8 mouse cellular contexts compared by ENCODE assay signal in genomic region chr10:112203463-112203862, GRCm38 (mm10). TPM values are rescaled to one million over a fixed set of nuclear protein-coding genes. Genes with fewer than 3 reads are reported as not detected.
DNase-seq lines count a peak whose midpoint lies in the region; ATAC-seq and TF ChIP-seq lines count a peak whose summit lies in the region.

No protein-coding gene starts in this region.

- TF ChIP-seq CTCF in heart, adult 2 months (IDR thresholded peaks at IDR 0.05), result peak; percentile 36
- peak; percentile 69 for TF ChIP-seq CTCF in Patski (IDR thresholded peaks at IDR 0.05)

- WGBS in heart, adult 2 months, result 40% methylated on average over 2 of the region's 2 CpGs
- 61% methylated on average over 2 of the region's 2 CpGs for WGBS in intestine, embryonic 16.5 days

- H3K27me3 ChIP-seq in heart, adult 2 months (ENCODE audit: control insufficient read depth, insufficient read depth, low read length), result no peaks in the 10 kb centered on the region
- H3K27me3 ChIP-seq in Patski, result no peaks in the 10 kb centered on the region
- no peaks in the 10 kb centered on the region for H3K27me3 ChIP-seq in intestine, embryonic 16.5 days (replicated peaks; ENCODE audit: control insufficient read depth, insufficient read depth, low read length)

- H3K9ac ChIP-seq in heart, adult 2 months (ENCODE audit: low read depth, low read length), result no peak overlapping the region
- no peak overlapping the region for H3K9ac ChIP-seq in intestine, embryonic 16.5 days (ENCODE audit: low read depth, low read length)

- H3K36me3 ChIP-seq in heart, adult 2 months (ENCODE audit: control insufficient read depth, insufficient read depth, low read length), result no peaks in the 10 kb centered on the region
- no peaks in the 10 kb centered on the region for H3K36me3 ChIP-seq in intestine, embryonic 16.5 days (ENCODE audit: control insufficient read depth, insufficient read depth, low read length)

- TF ChIP-seq POLR2A in heart, adult 2 months (IDR thresholded peaks at IDR 0.05; ENCODE audit: insufficient read depth, low read depth, low read length), result no peak

- DNase-seq in heart, adult 2 months, result no peak
- no peak for DNase-seq in heart, adult 8-10 months (ENCODE audit: low spot score)
- DNase-seq in Patski (ENCODE audit: low read depth, low spot score), result peak; percentile 31
- DNase-seq in frontal cortex, postnatal 25 days (ENCODE audit: low spot score in 2 of 2), result peak; percentile 16 to 21
- peak; percentile 51 to 63 for DNase-seq in left cerebral cortex, adult 18-20 months (ENCODE audit: low spot score in 2 of 2)
- DNase-seq in retina, adult 2 months (ENCODE audit: low read depth, low spot score), result peak; percentile 23
- no peak for DNase-seq in spleen, postnatal 36 days (ENCODE audit: low spot score in 2 of 2)

- in situ Hi-C loops in Patski (cut with MboI; ENCODE audit: low pct_unique_long_range_greater_than_20kb), result loop anchor here (10.0 kb wide), 1 partner anchor 541 kb away; no protein-coding TSS in a partner anchor

- intact Hi-C loops in heart, adult 2 months (cut with DNase I), result no loop called here

- TF ChIP-seq EP300 in heart, adult 2 months (IDR thresholded peaks at IDR 0.05; ENCODE audit: insufficient read depth, low read depth, low read length), result no peak

- CTCF ChIA-PET in Patski (lab: Charles Lee), result interaction anchor here (0.7 to 2.7 kb wide), 4 partner anchors 196 to 1942 kb away, joined by 3 to 10 read pairs (median 3); no protein-coding TSS in a partner anchor

- no peak overlapping the region for H3K27ac ChIP-seq in heart, adult 2 months
- no peak overlapping the region for H3K27ac ChIP-seq in intestine, embryonic 16.5 days (ENCODE audit: low read length)

- no peak for ATAC-seq in Patski
- ATAC-seq in intestine, embryonic 16.5 days, result no peak

- H3K79me2 ChIP-seq in heart, adult 2 months (replicated peaks; ENCODE audit: control insufficient read depth, insufficient read depth, low read length), result no peaks in the 10 kb centered on the region

- no peaks in the 10 kb centered on the region for H3K4me1 ChIP-seq in heart, adult 2 months (ENCODE audit: control insufficient read depth, insufficient read depth, low read length)
- H3K4me1 ChIP-seq in intestine, embryonic 16.5 days (ENCODE audit: control insufficient read depth, insufficient read depth, low read length), result no peaks in the 10 kb centered on the region

- no peak overlapping the region for H3K4me2 ChIP-seq in intestine, embryonic 16.5 days (ENCODE audit: low read depth, low read length)

- no peaks in the 10 kb centered on the region for H3K9me3 ChIP-seq in intestine, embryonic 16.5 days (ENCODE audit: control insufficient read depth, low read length)

- no peak overlapping the region for H3K4me3 ChIP-seq in heart, adult 2 months
- no peak overlapping the region for H3K4me3 ChIP-seq in intestine, embryonic 16.5 days (ENCODE audit: low read length)

- POLR2A ChIA-PET in Patski (lab: Charles Lee), result no interaction called here

RNA-seq across cellular contexts. Expression of gene Caps2, which starts 40.0 kb away (rescaled TPM):
- total RNA-seq in heart, adult 2 months (2021), result not detected
- polyA plus RNA-seq in heart, adult 2 months (2012; rRNA removed), result not detected in 2 replicates
- total RNA-seq in heart, adult 8-10 months (2022), result not detected
- polyA plus RNA-seq in Patski (2021), result 5.9 TPM
- under 1 TPM in 1 of 2 experiments, not detected in 1; 0.16 TPM for total RNA-seq in left cerebral cortex, adult 18-20 months (2021)
- 0.09 and 0.11 TPM in 2 replicates for polyA plus RNA-seq in intestine, embryonic 16.5 days (2015; fragmentation: Nextera tagmentation; extraction: Ambion mirVana)

RNA-seq across cellular contexts. Expression of gene Glipr1l3, which starts 43.3 kb away (rescaled TPM):
- total RNA-seq in heart, adult 2 months (2021), result not detected
- not detected in 2 replicates for polyA plus RNA-seq in heart, adult 2 months (2012; rRNA removed)
- total RNA-seq in heart, adult 8-10 months (2022), result not detected
- not detected for polyA plus RNA-seq in Patski (2021)
- not detected for total RNA-seq in left cerebral cortex, adult 18-20 months (2021)
- polyA plus RNA-seq in intestine, embryonic 16.5 days (2015; fragmentation: Nextera tagmentation; extraction: Ambion mirVana), result not detected in 2 replicates

Comparison
In these comparisons a context has a peak if more than half of its experiments do, and no peak if none do; other contexts are left out.
1. DNase-seq: peak in Patski (single experiment), frontal cortex, postnatal 25 days (2 of 2), left cerebral cortex, adult 18-20 months (2 of 2) and retina, adult 2 months (single experiment); none in heart, adult 2 months (0 of 2), heart, adult 8-10 months (single experiment) and spleen, postnatal 36 days (0 of 2).